Mouse (Mus musculus): ENCODE data around the gene Pcdh11x.

DNA sequence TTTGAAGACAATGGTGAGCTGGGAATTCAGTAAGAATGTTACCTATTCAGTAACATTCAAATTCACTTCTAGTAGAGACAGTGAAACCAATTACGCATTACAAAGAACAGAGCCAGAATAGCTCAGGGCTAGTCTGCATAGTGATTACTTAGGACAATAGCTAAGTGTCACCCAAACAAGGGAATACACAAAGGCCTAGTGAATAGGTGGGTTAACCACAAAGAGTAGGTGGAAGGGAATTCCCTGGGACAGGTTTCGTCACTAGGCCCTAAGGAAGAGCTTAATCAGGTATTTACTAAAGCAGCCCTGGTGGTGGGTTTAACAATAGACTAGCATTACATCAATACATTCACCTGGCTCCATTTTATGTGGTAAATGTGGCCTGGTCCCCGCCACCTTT lies 654.5 kb downstream of the Pcdh11x start:
- TF ChIP-seq CTCF (IDR thresholded peaks at IDR 0.05; ENCODE audit: borderline replicate concordance, extremely low read depth, insufficient read depth, insufficient read length) (no peak), POLR2A (IDR thresholded peaks at IDR 0.05; ENCODE audit: borderline replicate concordance, extremely low read depth, insufficient read depth, insufficient read length, poor library complexity, severe bottlenecking) (no peak)

Measured in brain, embryonic 14.5 days (tissue).